Mouse (Mus musculus) spleen, adult 12 weeks (tissue): ENCODE measurements around the gene Plcd1.

ENCODE experiments used
- DNase-seq: peaks from one replicate; pipeline ENCODE4 v3.0.0; 2022; ENCODE audit warnings: low spot score

Plcd1 gene

GRCm38 (mm10) chr9:119091581-119092310, 1.6 kb downstream of the Plcd1 start:
- DNase-seq, result no peak

DNA sequence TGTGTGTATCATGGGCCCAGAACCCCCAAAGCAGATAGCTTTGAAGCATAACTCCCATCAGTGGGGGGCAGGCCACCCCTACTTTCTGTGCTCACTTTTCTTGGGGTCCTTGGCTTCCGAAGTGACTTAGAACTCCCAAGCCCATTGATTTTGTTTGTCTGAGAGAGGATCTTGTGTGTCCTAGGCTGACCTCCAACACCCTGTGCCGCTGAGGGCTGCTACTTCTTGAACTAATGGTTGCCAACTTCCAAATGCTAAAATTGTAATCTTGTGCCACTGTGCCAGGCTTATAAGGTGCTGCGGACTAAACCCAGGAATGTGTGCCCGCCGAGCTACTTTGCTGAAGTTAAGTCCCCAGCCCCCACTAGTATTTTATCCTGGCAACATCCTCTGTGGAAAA, 2.8 kb downstream of the Plcd1 start:
- no peak for DNase-seq

- no peak for DNase-seq
Observed at GRCm38 (mm10) chr9:119089437-119089836, 3.9 kb downstream of the Plcd1 start.

- DNase-seq, result peak; percentile 43
Observed at GRCm38 (mm10) chr9:119088148-119088801, 5.0 kb downstream of the Plcd1 start.

- no peak for DNase-seq
Observed at GRCm38 (mm10) chr9:119087309-119087708, 6.0 kb downstream of the Plcd1 start.

GRCm38 (mm10) chr9:119086451-119086850, 6.9 kb downstream of the Plcd1 start:
- DNase-seq, result no peak

DNA sequence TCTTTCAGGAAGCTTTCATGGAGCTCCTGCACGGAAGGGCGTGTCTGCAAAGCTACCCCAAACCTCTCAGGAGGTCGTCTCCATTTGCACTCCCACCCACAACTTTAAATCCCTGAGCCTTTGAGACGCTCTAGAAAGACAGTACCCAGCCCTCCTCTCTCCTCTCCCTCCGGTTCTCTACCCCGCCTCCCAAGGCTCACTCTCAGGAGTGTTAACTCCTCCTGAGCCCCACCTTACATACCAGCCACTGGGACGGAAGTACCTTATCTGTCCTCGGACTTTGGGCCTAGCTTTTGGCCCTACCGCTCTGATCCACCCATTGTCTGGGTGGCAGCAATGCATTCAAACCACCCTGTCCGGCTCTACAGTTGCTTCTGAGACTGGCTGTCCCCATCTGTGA, 9.3 kb downstream of the Plcd1 start:
- DNase-seq, result no peak

GRCm38 (mm10) chr9:119082656-119083430, 10.5 kb downstream of the Plcd1 start:
- DNase-seq, result no peak

DNA sequence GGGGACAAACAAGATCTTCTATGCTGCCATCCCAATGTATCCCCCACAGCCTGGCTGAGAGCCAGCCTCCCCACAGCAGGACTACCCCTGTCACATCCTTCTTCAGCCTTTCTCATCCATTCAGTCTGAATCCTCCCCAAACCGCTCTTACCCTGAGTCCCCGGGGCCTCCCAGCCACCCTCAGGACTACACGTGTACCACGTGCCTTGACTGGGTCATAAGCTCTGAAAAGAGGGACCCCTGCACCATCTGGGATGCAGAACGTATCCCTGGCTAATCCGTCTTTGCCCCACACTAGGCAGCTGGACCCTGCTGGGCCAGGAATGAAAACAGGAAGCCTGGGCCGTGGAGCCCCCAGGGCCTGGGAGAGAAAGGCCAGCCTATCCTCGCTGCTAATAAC, 11.3 kb downstream of the Plcd1 start:
- no peak for DNase-seq

GRCm38 (mm10) chr9:119080040-119080675, 13.1 kb downstream of the Plcd1 start:
- no peak for DNase-seq

DNA sequence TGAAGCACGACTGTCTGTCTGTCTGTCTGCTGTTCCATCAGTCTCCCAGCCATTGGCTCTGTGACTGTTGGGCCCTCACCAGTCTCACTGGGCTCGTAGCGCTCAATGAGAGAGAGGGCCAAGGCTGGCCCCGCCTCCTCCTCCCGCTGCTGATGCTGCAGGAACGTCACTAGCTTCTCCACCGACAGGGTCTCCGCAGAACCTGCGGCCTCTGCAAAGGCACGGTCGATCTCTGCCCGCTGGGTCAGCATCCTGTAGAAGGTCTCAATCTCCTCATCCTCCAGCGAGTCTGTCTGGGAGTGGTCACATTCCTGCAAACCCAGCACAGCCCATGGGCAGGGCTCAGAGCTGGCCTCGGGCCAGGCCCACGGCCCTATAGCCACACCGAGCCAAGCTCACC, 17.6 kb downstream of the Plcd1 start:
- no peak for DNase-seq

DNA sequence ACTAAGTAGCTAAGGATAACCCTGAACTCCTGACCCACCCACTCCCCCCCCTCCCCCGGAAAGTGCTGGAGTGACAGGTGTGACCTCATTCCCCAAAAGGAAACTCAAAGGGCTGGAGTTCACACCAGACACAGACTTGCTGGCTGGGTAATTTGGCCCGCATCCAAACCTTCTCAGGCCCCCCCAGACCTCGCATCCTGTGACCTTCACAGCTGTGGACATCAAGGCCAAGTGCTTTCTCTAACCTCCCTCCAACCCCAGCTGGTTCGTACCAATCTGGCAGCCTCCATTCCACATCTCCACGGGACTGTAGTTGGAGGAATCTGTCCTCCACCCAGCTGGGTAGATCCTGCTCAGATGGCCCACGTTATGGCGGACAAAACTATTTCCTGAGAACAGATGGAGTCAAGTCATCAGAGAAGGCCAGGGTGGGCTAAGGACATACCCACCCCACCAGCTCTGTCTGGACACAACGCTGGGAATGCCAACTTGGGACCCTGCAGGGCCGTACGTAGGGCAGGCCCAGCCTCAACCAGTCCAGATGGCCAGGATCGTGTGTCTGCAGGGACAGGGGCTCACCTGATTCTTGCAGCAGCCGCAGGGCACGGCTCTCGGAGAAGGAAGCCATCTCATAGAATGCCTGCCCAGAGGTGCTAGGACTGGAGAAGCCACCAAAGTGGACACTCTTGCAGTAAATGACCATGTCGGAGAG, 20.0 kb downstream of the Plcd1 start:
- no peak for DNase-seq

DNA sequence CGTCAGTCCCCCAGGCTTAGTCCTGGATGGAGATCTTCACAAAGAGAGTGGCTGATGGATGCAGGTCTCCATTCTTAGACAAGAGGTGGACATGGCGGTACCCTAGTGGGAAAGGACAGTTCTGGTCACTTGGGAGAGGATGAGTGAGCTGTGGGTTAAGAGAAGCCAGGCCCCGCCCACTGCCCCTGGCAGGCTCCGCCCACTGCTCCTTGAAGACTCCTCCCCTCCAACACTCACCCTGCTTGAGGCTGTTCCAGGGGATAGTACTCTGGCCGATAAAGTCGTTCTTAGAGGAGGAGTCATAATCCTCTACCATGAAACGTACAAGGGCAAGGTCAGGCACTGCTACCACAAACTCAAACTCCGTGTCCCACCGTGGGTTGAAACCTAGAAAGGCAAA, 21.5 kb downstream of the Plcd1 start:
- no peak for DNase-seq

- no peak for DNase-seq
Observed at GRCm38 (mm10) chr9:119070173-119070825, 23.0 kb downstream of the Plcd1 start.

- no peak for DNase-seq
Observed at GRCm38 (mm10) chr9:119068266-119068665, 25.0 kb downstream of the Plcd1 start.

DNA sequence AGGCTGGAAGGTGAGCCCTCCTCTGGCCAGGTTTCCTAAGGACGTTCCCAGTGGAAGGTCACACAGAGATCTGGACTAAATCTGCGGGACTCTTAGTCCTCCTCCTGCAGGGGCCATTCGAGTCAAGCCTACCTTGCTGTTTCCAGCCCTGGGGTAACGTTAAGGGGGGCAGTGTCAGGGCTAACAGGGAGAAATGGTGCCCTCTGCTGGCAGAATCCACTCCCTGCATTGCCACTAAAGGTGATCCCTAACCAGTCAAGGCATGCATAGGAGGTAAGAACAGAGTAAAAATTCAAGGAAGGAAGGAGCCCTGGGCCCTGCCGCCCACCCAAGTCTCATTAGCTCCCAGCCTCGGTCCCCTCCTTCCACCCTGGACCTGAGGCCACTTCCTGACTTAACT, 25.7 kb downstream of the Plcd1 start:
- DNase-seq, result peak; percentile 12

GRCm38 (mm10) chr9:119064296-119064695, 29.0 kb downstream of the Plcd1 start:
- DNase-seq, result no peak

- DNase-seq, result no peak
Observed at GRCm38 (mm10) chr9:119063036-119063644, 30.2 kb downstream of the Plcd1 start.

DNA sequence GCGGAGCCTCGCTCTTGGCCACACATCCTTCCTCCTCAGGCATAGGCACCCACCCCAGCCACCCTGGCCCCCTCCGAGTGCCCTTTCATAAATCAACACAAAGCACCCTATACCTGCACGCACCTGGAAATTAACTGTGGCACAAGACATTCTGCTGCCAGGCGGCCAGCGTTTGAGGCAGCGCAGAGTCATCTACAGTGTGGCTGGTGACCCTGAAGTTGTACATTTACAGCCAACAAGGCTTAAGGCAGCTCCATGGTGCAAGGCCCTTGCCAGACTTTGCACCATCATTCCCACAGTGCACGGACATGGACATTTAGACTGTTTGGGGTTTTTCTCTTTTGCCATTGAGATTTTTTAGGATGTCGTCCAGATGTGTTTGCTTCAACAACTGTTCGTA, 32.6 kb downstream of the Plcd1 start:
- DNase-seq, result no peak

GRCm38 (mm10) chr9:119058245-119058644, 35.1 kb downstream of the Plcd1 start:
- DNase-seq, result no peak

GRCm38 (mm10) chr9:119055336-119055735, 38.0 kb downstream of the Plcd1 start:
- no peak for DNase-seq
